Mouse (Mus musculus) B cell, adult 2 months (primary cell): ENCODE measurements around the gene Far2.

Experiments
- DNase-seq, 2 experiments: peaks; one replicate each; pipeline ENCODE4 v3.0.0; 2022

The Far2 gene

DNA sequence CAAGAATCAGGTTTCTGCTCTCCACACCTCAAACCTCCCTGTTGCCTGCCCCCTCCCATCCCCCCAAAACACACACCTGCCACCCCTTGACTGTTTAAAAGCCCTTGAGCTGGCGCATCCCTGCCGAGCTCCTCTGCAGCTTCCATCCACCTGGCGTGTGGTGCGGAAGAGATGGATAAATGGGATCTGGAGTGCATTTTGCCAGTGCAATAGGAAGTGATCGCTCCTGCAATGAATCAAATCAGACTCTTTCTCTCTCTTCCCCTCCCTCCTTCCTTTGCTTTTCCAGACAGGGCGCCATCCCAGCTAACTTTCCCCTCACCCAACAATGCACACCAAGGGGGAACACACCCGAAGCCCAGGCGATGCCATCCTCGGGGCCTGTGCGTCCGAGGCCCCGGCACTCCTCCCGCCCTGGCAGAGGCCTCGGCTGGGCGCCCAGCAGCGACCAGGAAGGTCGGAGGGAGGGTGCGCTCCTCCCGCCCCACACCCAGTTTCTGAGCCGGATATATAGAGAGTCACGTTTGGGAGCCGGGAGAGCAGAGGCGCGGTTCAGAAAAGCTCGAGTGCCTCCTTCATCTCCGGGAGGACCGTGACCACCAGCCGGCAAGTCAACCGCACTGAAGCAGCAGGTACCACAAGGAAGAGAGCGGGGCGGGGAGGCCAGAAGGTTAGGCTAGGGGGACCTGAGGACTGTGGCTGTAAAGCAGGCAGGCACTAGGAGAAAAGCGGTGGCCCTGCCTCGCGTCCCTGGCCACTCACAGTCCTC lies at the start of gene Far2:
Gene Far2 (plus strand): TSS at position 379 of the 769 bp plus-strand sequence.
- no peak for DNase-seq

GRCm38 (mm10) chr6:148000483-148000882 lies 46.6 kb upstream of the Far2 start:
- no peak for DNase-seq

DNA sequence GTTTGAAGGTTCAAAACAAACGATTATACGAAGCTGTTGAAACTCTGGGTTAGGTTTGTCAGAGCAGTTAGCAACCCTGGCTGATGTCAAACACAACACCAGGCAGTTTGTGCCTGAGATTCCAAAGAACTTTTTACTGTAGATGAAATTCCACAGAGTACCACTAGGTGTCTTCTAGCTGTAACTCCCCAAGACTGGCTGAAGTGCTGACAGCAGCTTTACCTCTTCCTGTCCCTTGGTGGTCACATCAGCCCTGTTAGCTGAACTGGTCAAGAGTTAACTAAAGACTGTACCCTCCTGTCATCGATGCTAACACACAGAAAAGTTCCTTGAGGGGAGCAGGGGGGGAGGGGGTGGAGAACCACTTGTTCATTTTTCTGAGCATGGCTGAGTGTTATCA lies 46.0 kb upstream of the Far2 start:
- DNase-seq, result no peak

GRCm38 (mm10) chr6:148006118-148006837 lies 40.8 kb upstream of the Far2 start:
- no peak for DNase-seq

DNA sequence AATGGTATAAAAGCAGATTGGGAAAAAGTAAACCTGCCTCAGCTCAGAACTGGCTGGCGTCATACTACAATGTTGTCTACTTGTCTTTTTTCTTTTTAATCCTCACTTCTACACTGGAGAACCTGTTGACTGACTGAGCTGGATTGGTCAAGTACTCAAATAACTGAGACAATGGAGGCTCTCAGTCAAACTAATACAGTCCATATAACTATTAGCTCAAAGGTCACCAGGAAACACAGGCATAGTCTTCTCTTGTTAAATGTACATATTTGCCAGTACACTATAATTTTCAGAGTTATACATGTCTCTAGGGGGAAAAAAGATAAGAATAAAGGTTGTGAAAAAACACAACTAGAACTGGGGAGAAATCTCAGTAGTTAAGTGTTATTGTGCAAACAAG lies 6.3 kb upstream of the Far2 start:
- no peak for DNase-seq

- DNase-seq, result no peak
These were observed 560 bp downstream of the Far2 start for GRCm38 (mm10) chr6:148047650-148047988.

DNA sequence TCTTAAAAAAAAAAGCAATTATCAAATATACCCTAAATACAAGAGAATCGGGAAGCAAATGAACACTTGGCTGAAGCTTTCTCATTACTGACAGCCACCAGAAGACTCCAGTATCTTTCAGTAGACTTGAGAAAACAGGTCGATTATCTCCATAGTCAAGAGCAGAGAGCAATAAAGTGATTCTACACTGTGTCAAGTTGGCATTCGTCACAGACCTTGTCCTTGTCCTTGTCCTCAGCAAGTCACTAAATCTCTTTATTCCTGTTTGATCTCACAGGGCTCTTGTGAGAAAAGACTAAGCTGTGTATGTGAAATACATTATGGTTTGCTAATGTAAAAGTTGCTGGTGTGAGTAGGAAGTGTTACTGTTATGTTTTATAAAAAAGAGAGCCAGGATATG lies 16.1 kb downstream of the Far2 start:
- no peak for DNase-seq

GRCm38 (mm10) chr6:148066267-148066666 lies 19.2 kb downstream of the Far2 start:
- no peak for DNase-seq

DNA sequence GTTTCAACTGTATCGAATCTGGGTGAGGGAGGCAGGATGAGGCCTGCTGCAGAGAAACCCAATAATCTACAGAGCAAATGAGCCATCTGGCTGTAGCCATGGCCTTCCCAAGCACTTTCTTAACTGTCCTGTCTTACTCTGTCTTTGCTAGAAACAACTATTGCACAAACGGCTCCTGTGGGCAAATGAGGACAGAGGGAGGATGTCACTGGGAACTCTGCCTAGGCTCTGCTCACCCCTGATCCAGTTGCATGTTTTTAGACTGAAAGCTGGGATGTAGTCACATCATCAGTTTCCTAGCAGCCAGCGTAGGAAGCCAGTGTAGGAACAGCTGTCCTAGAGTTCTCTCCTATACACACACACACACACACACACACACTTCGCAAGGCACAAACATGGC lies 21.7 kb downstream of the Far2 start:
- DNase-seq, result no peak

DNA sequence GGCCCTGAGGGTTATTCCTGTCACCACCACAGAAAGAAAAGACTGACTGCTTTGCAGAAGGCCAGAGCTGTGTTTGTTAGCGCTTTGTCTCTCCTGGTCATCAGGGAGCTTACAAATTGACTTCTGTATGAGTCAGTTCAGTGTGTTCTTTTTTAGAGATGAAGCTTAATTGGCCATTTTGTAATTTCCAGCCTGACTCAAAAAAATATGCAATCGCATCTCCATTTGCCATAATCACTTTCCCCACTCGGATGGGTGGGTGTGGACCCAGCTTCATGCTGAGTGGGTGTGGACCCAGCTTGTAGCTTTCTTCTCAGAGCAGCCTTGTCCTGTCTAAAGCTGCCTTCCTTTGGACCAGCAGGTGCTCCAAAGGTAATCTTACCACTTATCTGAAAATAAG lies 26.5 kb downstream of the Far2 start:
- no peak for DNase-seq

DNA sequence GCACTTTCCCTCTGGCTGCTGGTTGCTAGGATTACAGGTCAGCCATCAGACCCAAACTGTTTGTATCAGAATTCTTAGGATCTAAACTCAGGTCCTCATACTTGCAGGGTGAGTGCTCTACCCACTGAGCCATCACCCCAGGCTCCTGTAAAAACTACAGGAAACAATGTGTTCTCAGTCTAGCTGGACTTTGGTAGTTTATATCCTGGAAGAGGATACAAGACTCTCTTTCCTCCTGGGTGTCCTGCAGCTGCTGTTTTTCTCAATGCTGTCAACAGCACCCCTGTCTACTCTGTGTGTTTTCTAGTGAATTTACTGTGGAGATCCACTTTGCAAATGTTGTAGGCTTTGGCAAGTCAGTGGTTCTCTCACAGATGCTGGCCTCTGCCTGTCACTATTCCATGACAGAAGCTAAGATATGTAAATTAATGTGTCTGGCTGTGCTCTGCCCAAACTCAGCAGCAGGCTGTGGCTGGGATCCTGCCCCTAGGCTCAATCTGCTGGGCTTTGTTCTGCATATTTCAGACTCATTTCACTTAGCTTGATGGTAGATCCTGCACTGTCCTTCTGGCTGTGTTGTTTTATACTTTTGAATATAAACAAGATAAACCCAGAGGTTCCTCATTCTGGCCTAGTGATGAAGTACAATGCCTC lies 27.3 kb downstream of the Far2 start:
- no peak for DNase-seq

DNA sequence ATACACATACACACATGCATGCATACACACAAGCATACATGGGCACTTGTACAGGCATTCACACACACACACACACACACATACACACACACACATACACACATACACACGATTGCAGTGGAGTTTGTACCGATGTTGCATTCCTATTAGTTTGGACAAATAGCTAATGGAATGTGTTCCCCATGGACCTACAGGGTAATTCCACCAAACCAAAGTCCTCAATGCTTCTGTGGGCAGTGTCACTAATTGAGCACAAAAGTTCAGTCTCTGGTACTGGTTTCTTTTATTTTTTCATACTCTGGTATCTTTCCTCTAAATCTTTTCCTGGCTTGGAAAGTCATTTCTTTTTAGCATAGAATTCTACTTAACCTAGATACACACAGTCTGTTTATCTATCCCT lies 36.8 kb downstream of the Far2 start:
- no peak for DNase-seq

DNA sequence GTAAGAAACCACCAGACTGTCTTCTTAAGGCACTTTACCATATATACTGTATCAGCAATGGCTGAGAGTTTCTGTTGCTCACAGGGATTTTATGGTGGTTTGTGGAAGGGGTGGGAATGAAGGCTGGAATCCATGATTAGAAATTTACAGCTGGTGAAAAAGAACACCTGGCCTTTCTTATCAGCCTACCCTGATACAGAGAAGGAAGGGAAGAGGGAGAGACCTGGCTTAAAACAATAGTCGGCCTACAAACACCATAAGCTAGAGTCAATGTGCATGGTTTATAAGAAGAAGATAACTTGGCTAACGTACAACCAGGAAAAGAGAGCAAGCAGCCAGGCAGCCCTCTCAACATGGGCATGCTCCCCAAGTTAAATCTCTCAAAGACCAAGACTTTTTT lies 37.3 kb downstream of the Far2 start:
- DNase-seq, result no peak

- DNase-seq, result no peak
These were observed 50.0 kb downstream of the Far2 start for GRCm38 (mm10) chr6:148097039-148097438.

GRCm38 (mm10) chr6:148101977-148102376 lies 54.9 kb downstream of the Far2 start:
- DNase-seq, result no peak

DNA sequence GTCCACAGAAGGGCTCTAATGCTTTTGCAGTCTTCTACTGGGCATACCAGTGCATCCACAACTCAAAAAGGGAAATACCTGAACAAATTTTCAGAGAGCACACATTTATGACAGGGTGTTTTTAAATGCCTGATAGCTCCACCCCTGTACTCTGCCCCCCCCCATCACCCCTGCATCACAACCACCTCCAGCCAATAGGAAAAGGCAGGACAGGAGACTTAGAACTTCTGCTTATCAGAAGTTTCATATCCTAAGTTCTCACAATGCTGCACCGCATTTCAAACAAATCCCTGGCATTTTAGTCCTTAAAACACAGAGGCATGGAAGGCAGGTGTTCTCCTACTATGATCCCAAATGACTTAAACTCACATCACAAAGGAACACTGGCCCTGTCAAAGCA lies 55.4 kb downstream of the Far2 start:
- no peak for DNase-seq

DNA sequence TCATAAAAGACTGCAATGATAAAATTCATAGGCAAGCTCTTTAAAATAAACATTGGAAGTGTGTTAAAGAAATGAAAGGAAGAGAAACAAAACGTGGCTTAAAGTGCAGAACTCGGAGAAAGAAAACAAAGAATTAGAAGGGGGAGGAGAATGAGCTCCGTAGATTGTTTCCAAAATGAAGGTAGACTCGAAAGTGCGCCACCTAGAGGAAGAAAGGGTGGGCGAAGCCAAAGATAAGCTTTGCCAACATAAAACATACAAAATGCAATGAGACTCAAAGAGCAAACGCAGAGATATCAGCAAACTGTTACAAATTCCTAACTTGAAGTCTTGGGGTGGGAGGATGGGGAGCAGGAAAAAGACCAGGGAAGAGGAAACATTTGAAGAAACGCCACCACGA lies 57.2 kb downstream of the Far2 start:
- peak; percentile 13 to 15 for DNase-seq

DNA sequence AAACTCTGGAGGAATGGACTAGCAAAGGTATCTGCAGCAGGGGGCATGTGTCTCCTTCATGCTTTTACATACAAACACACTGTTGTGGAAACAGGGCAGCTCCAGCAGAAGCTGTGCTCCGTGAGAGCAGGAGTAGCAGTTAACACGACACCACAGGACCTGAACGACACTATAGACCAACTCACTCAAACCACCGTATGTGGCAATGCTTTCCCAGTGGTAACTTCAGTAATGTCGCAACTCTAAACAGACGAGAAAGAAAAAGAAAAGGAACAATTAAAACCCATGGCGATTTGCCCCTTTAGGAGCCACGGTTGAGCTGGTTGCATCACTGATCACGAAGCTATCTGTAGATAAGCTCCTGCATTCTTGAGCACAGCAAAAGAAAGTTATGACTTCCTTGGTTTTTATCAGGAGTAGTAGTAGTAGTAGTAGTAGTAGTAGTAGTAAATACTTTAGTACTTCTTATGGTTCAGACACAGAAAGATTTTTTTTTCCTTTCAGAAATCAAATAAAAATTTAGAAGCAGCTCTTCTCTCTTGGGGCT lies 58.7 kb downstream of the Far2 start:
- DNase-seq, result no peak

GRCm38 (mm10) chr6:148108741-148109472 lies 61.8 kb downstream of the Far2 start:
- no peak for DNase-seq

- DNase-seq, result no peak
These were observed 64.1 kb downstream of the Far2 start for GRCm38 (mm10) chr6:148110996-148111633.

GRCm38 (mm10) chr6:148116371-148116770 lies 69.3 kb downstream of the Far2 start:
- no peak for DNase-seq

DNA sequence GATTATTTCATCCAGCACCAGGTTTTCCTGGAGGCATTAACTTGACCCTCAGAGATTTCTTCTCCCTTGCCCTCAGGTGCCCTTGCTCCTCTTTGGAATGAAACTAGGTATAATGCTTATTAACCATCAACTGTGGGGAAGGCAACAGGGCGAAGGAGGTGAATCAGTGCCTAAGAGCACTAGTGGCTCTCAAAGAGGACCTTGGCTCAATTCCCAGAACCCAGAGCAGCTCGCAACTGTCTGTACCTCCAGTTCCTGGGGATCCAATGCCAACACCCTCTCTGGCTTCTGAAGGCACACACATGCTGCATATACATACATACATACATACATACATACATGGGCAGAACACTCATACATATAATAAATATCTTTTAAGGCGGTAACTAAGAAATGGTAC lies 69.8 kb downstream of the Far2 start:
- no peak for DNase-seq

DNA sequence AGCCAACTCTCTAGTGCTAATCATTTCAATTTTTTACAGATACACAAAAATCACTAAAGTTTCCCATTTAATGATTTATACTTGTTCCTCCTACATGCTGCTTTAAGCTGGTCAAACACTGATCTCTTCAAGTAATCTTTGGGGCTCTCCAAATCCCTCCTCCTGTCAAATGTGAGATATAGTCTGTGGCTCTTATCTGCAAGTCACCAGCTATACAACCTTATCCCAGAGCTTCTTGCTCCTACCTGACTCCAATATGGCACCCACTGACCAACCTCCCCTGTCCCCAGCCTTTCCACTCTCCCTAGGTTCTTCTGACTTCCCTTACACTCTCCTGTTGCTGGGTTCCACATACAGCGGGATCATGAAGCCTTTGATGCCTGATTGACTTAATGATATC lies 70.6 kb downstream of the Far2 start:
- DNase-seq, result no peak
